ENCODE assay signal across 28 mouse cellular contexts in genomic region chr1:43010461-43010860, GRCm38 (mm10). TPM values are rescaled to one million over a fixed set of nuclear protein-coding genes. Genes with fewer than 3 reads are reported as not detected.
DNase-seq lines count a peak whose midpoint lies in the region; ATAC-seq lines count a peak whose summit lies in the region.
"Had no signal": no experiment of that assay in that cellular context is flagged by ENCODE, and none has a peak within 500 bp of the region (broad histone marks: within the 10 kb centered on the region; RNA-seq: fewer than 3 reads in every experiment).

No protein-coding gene starts in this region.

- no peaks in the 10 kb centered on the region for H3K36me3 ChIP-seq in embryonic facial prominence, embryonic 11.5 days (replicated peaks; ENCODE audit: control insufficient read depth, insufficient read depth, low read depth, low read length)
- H3K36me3 ChIP-seq in limb, embryonic 10.5 days: no peaks in the 10 kb centered on the region
- H3K36me3 ChIP-seq in kidney, embryonic 14.5 days (ENCODE audit: control insufficient read depth, insufficient read depth, low read length): no peaks in the 10 kb centered on the region
- H3K36me3 ChIP-seq: forebrain, embryonic 10.5 days; G1E; hindbrain, embryonic 10.5 days; hindbrain, embryonic 13.5 days; intestine, embryonic 15.5 days had no signal

- no peaks in the 10 kb centered on the region for H3K9me3 ChIP-seq in embryonic facial prominence, embryonic 11.5 days (replicated peaks; ENCODE audit: control insufficient read depth, low read length)
- no peaks in the 10 kb centered on the region for H3K9me3 ChIP-seq in limb, embryonic 10.5 days (replicated peaks)
- H3K9me3 ChIP-seq in kidney, embryonic 14.5 days (ENCODE audit: control insufficient read depth, low read length): no peaks in the 10 kb centered on the region
- H3K9me3 ChIP-seq: forebrain, embryonic 10.5 days; forebrain, embryonic 13.5 days; G1E; hindbrain, embryonic 10.5 days; hindbrain, embryonic 13.5 days; intestine, embryonic 15.5 days had no signal

- DNase-seq in heart, adult 11 months: peak; percentile 71
- no peak for DNase-seq in heart, adult 18-20 months
- peak; percentile 75 for DNase-seq in embryonic facial prominence, embryonic 11.5 days (ENCODE audit: low spot score)
- DNase-seq in limb, embryonic 10.5 days (ENCODE audit: low spot score): peak; percentile 35
- DNase-seq in gastrocnemius, postnatal 10 days: no peak
- DNase-seq: adrenal gland, postnatal 10 days; adrenal gland, postnatal 36 days; B cell, adult 2 months; cerebellum, adult 2 months; cerebellum, adult 9-11 months; cerebellum, postnatal 25 days; gastrocnemius, adult 2 months; gastrocnemius, postnatal 25 days; heart, postnatal 36 days; kidney, adult 11 months; kidney, adult 8-10 months had no signal

- no peaks in the 10 kb centered on the region for H3K4me1 ChIP-seq in embryonic facial prominence, embryonic 11.5 days (ENCODE audit: control insufficient read depth, insufficient read depth, low read length)
- H3K4me1 ChIP-seq in limb, embryonic 10.5 days: peaks cover 16% of the 10 kb centered on the region
- no peaks in the 10 kb centered on the region for H3K4me1 ChIP-seq in kidney, embryonic 14.5 days (ENCODE audit: control insufficient read depth, insufficient read depth, low read length)
- H3K4me1 ChIP-seq: intestine, embryonic 15.5 days had no signal

- no peaks in the 10 kb centered on the region for H3K27me3 ChIP-seq in embryonic facial prominence, embryonic 11.5 days (ENCODE audit: control insufficient read depth, insufficient read depth, low read length)
- H3K27me3 ChIP-seq in limb, embryonic 10.5 days (ENCODE audit: low read depth, poor library complexity, severe bottlenecking): no peaks in the 10 kb centered on the region
- no peaks in the 10 kb centered on the region for H3K27me3 ChIP-seq in kidney, embryonic 14.5 days (ENCODE audit: control insufficient read depth, insufficient read depth, low read length)
- H3K27me3 ChIP-seq: CH12.LX; forebrain, embryonic 13.5 days; intestine, embryonic 15.5 days had no signal

- H3K27ac ChIP-seq in embryonic facial prominence, embryonic 11.5 days (replicated peaks; ENCODE audit: low read depth, low read length): no peak overlapping the region; the same call in none of the 2 replicates
- H3K27ac ChIP-seq in limb, embryonic 10.5 days: no peak overlapping the region
- no peak overlapping the region for H3K27ac ChIP-seq in kidney, embryonic 14.5 days (ENCODE audit: low read depth, low read length)
- H3K27ac ChIP-seq: forebrain, embryonic 13.5 days; gastrocnemius, adult 2 months; hindbrain, embryonic 10.5 days; hindbrain, embryonic 13.5 days; intestine, embryonic 15.5 days had no signal

- WGBS in embryonic facial prominence, embryonic 11.5 days: 38% methylated on average over 4 of the region's 4 CpGs
- 71% methylated on average over 4 of the region's 4 CpGs for WGBS in limb, embryonic 10.5 days
- WGBS in kidney, embryonic 14.5 days: 88% methylated on average over 4 of the region's 4 CpGs

- no peak overlapping the region for H3K4me2 ChIP-seq in embryonic facial prominence, embryonic 11.5 days (ENCODE audit: low read depth, low read length)
- H3K4me2 ChIP-seq in kidney, embryonic 14.5 days (replicated peaks; ENCODE audit: low read depth, low read length): no peak overlapping the region
- H3K4me2 ChIP-seq: forebrain, embryonic 13.5 days; heart, embryonic 11.5 days; hindbrain, embryonic 13.5 days; intestine, embryonic 15.5 days had no signal

- 0 out of 2 replicates have a peak, but pooled peaks have one; percentile 37 for ATAC-seq in embryonic facial prominence, embryonic 11.5 days (replicated peaks; ENCODE audit: insufficient number of reproducible peaks, low FRiP score, low TSS enrichment, low read depth)
- no peak for ATAC-seq in kidney, embryonic 14.5 days (ENCODE audit: low FRiP score, low TSS enrichment)
- ATAC-seq: forebrain, embryonic 13.5 days; forebrain, embryonic 16.5 days; hindbrain, embryonic 16.5 days; intestine, embryonic 15.5 days; Patski had no signal

- no peak overlapping the region for H3K9ac ChIP-seq in embryonic facial prominence, embryonic 11.5 days (replicated peaks; ENCODE audit: low read length)
- no peak overlapping the region for H3K9ac ChIP-seq in kidney, embryonic 14.5 days (ENCODE audit: low read depth, low read length)
- H3K9ac ChIP-seq: forebrain, embryonic 13.5 days; hindbrain, embryonic 13.5 days; intestine, embryonic 15.5 days had no signal

- no peak overlapping the region for H3K4me3 ChIP-seq in embryonic facial prominence, embryonic 11.5 days (ENCODE audit: low read depth, low read length)
- H3K4me3 ChIP-seq in limb, embryonic 10.5 days: no peak overlapping the region
- H3K4me3 ChIP-seq in kidney, embryonic 14.5 days (ENCODE audit: low read length): no peak overlapping the region
- H3K4me3 ChIP-seq: forebrain, embryonic 10.5 days; forebrain, embryonic 13.5 days; gastrocnemius, adult 2 months; hindbrain, embryonic 10.5 days; hindbrain, embryonic 13.5 days; intestine, embryonic 15.5 days had no signal

RNA-seq across cellular contexts. Expression of gene Gpr45, which starts 57.8 kb away (rescaled TPM):
- not detected for total RNA-seq in heart, adult 18-20 months (2021)
- polyA plus RNA-seq in embryonic facial prominence, embryonic 11.5 days (2014; fragmentation: Nextera tagmentation; extraction: Ambion mirVana): 16.9 and 18.6 TPM in 2 replicates
- polyA plus RNA-seq in limb, embryonic 10.5 days (2016; fragmentation: Nextera tagmentation; extraction: Ambion mirVana): 7.6 and 10.7 TPM in 2 replicates
- 18.3 and 20.0 TPM in 2 replicates for polyA plus RNA-seq in kidney, embryonic 14.5 days (2014; fragmentation: Nextera tagmentation; extraction: Ambion mirVana)
- total RNA-seq in gastrocnemius, postnatal 10 days (2021): under 1 TPM; 0.23 to 0.34 TPM
- total RNA-seq: CH12.LX; gastrocnemius, adult 2 months; gastrocnemius, postnatal 25 days had no signal
- polyA plus RNA-seq: G1E, Patski had no signal

Comparison
In these comparisons a context has a peak if more than half of its experiments do, and no peak if none do; other contexts are left out.
1. DNase-seq: peak in heart, adult 11 months (single experiment), embryonic facial prominence, embryonic 11.5 days (single experiment) and limb, embryonic 10.5 days (single experiment); none in heart, adult 18-20 months (0 of 2) and gastrocnemius, postnatal 10 days (single experiment).